Mouse (Mus musculus) lung, postnatal 0 days (tissue): Measurements from ENCODE around the gene Spg11.

Source experiments
- CTCF ChIP-seq: IDR thresholded peaks from 2 replicates; pipeline ENCODE4 v1.5.1; 2016; ENCODE audit warnings: antibody characterized with exemption, mild to moderate bottlenecking
- EP300 ChIP-seq: IDR thresholded peaks from 2 replicates; pipeline ENCODE4 v1.6.1; 2016; ENCODE audit warnings: antibody characterized with exemption, mild to moderate bottlenecking, control low read depth

DNA sequence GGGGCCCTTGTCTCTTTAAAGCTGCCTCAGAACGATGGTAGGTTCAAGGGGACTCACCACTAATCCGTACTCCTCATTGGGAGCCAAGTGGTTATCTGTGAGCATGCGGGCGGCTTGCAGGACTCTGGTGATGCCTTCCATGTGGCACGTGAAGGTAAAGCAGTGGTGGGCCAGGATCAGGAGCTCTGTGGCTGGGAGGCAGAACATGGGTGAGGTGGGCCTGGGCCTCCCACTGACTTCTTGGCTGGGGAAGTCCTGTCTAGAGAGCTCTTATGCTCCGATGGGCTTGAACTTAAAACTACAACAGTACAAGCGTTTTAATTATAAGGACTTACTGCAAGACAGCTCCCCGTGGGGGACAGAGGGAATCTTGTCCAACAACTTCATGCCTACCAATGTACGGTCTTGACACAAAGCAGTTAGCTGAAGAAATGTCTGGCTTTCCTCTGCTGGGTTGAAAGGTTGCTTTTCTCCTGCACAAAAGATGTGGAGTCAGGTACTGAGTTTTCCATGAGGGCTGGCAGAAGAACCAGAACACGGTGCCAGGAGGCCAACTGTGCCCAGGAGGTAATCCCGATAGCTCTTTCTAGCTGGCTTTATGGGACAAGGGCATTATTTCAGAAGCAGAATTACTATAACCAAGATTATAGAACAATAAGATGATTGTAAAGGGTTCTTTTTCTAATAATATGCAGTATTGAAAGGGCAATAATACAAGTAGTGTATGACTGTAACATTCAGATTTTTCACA lies 58.6 kb downstream of the Spg11 start:
- TF ChIP-seq EP300 = no peak
- no peak for TF ChIP-seq CTCF
